Mouse (Mus musculus) layer of hippocampus, postnatal 36 days (tissue): ENCODE data around the gene Supt3. TPM values are rescaled to one million over a fixed set of nuclear protein-coding genes. Genes with fewer than 3 reads are reported as not detected.

ENCODE experiments used
- DNase-seq, 2 experiments: peaks; one replicate each; pipeline ENCODE4 v3.0.0; 2022
- total RNA-seq, 2 experiments: library from RNA; stranded (reverse); gene quantifications; 2 replicates each; pipeline ENCODE4 v1.2.3; 2021

Gene Supt3
- total RNA-seq, 2 experiments from 2014 or later, result 15.9 to 17.2 TPM

GRCm38 (mm10) chr17:44782366-44782765 is 5.4 kb downstream of the Supt3 start:
- DNase-seq, result no peak

GRCm38 (mm10) chr17:44783143-44783542 is 6.2 kb downstream of the Supt3 start:
- DNase-seq, result no peak

GRCm38 (mm10) chr17:44788982-44789747 is 12.2 kb downstream of the Supt3 start:
- no peak for DNase-seq

GRCm38 (mm10) chr17:44792218-44792917 is 15.4 kb downstream of the Supt3 start:
- DNase-seq, result no peak

GRCm38 (mm10) chr17:44797331-44797730 is 20.4 kb downstream of the Supt3 start:
- no peak for DNase-seq

- no peak for DNase-seq
These were observed 30.1 kb downstream of the Supt3 start for GRCm38 (mm10) chr17:44807031-44807430.

GRCm38 (mm10) chr17:44814508-44815175 is 37.7 kb downstream of the Supt3 start, which contains the start of gene Runx2:
Runx2 (minus strand) TSS chr17:44814797.
- DNase-seq, result no peak

- no peak for DNase-seq
These were observed 41.9 kb downstream of the Supt3 start for GRCm38 (mm10) chr17:44818825-44819224.

- DNase-seq, result no peak
These were observed 42.9 kb downstream of the Supt3 start for GRCm38 (mm10) chr17:44819816-44820215.

- DNase-seq, result no peak
These were observed 45.0 kb downstream of the Supt3 start for GRCm38 (mm10) chr17:44821940-44822339.

GRCm38 (mm10) chr17:44827124-44827523 is 50.2 kb downstream of the Supt3 start:
- no peak for DNase-seq

GRCm38 (mm10) chr17:44827964-44828363 is 51.0 kb downstream of the Supt3 start:
- no peak for DNase-seq

- no peak for DNase-seq
These were observed 52.6 kb downstream of the Supt3 start for GRCm38 (mm10) chr17:44829587-44829986.

GRCm38 (mm10) chr17:44831201-44831600 is 54.2 kb downstream of the Supt3 start:
- DNase-seq, result no peak

GRCm38 (mm10) chr17:44842184-44842583 is 65.2 kb downstream of the Supt3 start:
- no peak for DNase-seq

GRCm38 (mm10) chr17:44863165-44863564 is 86.2 kb downstream of the Supt3 start:
- DNase-seq, result no peak

GRCm38 (mm10) chr17:44893592-44893991 is 116.6 kb downstream of the Supt3 start:
- DNase-seq, result no peak

- no peak for DNase-seq
These were observed 166.7 kb downstream of the Supt3 start for GRCm38 (mm10) chr17:44943536-44944090.

- DNase-seq, result no peak
These were observed 168.4 kb downstream of the Supt3 start for GRCm38 (mm10) chr17:44945333-44945732.

GRCm38 (mm10) chr17:44948321-44948720 is 171.4 kb downstream of the Supt3 start:
- no peak for DNase-seq

GRCm38 (mm10) chr17:44956671-44957070 is 179.7 kb downstream of the Supt3 start:
- no peak for DNase-seq

- DNase-seq, result peak; percentile 10 to 23
These were observed 186.3 kb downstream of the Supt3 start for GRCm38 (mm10) chr17:44963051-44963798.
